Mouse (Mus musculus): Measurements from ENCODE around the gene Leng9.

DNA sequence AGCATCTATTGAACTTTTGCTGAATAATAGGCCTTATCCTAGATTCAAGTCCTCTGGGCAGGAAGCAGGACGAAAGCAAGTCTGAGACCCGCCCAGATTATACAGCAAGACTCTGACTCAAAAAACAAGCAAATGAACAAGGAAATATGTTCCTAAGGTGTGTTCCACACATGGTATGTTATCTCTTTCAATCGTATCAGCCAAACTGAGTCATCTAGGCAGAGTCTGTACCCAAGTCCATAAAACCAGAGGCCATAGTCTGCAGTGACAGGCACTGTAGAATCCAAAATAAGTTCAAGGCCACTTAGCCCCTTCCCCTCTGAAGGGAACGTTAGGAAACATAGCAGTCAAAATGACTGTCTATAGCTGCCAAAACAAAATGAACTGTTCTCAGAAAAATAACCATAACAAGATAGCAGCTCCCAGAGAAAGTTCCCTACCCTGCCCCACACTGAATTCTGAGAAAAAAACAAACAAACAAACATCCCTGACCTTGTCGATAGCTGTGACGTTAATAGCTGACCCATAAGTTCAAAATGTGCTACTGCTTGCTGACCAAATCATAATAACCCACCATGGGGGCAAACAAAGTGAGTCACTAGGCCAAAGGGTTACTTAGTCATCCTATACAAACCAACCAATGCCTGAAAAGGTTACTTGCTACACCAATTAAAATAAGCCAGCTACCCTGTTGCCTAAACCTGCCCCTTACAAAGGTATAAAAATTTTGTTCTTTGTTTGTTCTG lies 20.2 kb upstream of the Leng9 start:
- TF ChIP-seq CTCF (IDR thresholded peaks at IDR 0.05; ENCODE audit: extremely low read depth, insufficient read length, insufficient replicate concordance, low read depth, low read length) (no peak), POLR2A (IDR thresholded peaks at IDR 0.05; ENCODE audit: low read depth, low read length) (no peak)
